Mouse (Mus musculus) forebrain, embryonic 11.5 days (tissue): Measurements from ENCODE around the gene Ptcra. TPM values are rescaled to one million over a fixed set of nuclear protein-coding genes. Genes with fewer than 3 reads are reported as not detected.
A peak's percentile ranks its signal among the peaks of the same experiment; 100 is the strongest.

Source experiments
- ATAC-seq: fragments of 200-750 bp; cut with Nextera tagmentation; replicated peaks from 2 replicates; pipeline ENCODE4 v1.8.0; 2017; ENCODE audit warnings: moderate TSS enrichment; ENCODE audit not compliant: low FRiP score
- DNase-seq: peaks from one replicate; pipeline ENCODE4 v3.0.0-alpha.2; 2017; ENCODE audit warnings: low spot score
- H3K27ac ChIP-seq: fragments of 300-500 bp; sonication (generic); 2 replicates; pipeline ENCODE4 v1.5.1; 2014; ENCODE audit warnings: low read depth, low read length
- H3K27me3 ChIP-seq: fragments of 300-500 bp; sonication (generic); 2 replicates; pipeline ENCODE4 v1.6.1; 2014; ENCODE audit warnings: mild to moderate bottlenecking, low read length, mixed read lengths; ENCODE audit not compliant: control insufficient read depth, insufficient read depth
- H3K36me3 ChIP-seq: fragments of 300-500 bp; sonication (generic); 2 replicates; pipeline ENCODE4 v1.6.1; 2014; ENCODE audit warnings: mild to moderate bottlenecking, low read length, moderate library complexity, mixed read lengths; ENCODE audit not compliant: control insufficient read depth, insufficient read depth
- H3K4me1 ChIP-seq: fragments of 300-500 bp; sonication (generic); replicated peaks from 2 replicates; pipeline ENCODE4 v1.6.1; 2014; ENCODE audit warnings: low read length, mixed read lengths; ENCODE audit not compliant: control insufficient read depth, insufficient read depth
- H3K4me2 ChIP-seq: fragments of 300-500 bp; sonication (generic); 2 replicates; pipeline ENCODE4 v1.6.1; 2014; ENCODE audit warnings: low read depth, mild to moderate bottlenecking, low read length, moderate library complexity, mixed read lengths; ENCODE audit not compliant: severe bottlenecking
- H3K4me3 ChIP-seq: fragments of 300-500 bp; sonication (generic); 2 replicates; pipeline ENCODE4 v1.5.1; 2014; ENCODE audit warnings: low read depth, low read length
- H3K9ac ChIP-seq: fragments of 300-500 bp; sonication (generic); 2 replicates; pipeline ENCODE4 v1.6.1; 2014; ENCODE audit warnings: low read length
- H3K9me3 ChIP-seq: fragments of 300-500 bp; sonication (generic); 2 replicates; pipeline ENCODE4 v1.6.1; 2016; ENCODE audit warnings: low read length, mixed read lengths; ENCODE audit not compliant: control insufficient read depth
- WGBS: fragments of 180-500 bp; shearing (Covaris S2); extraction: QIAGEN DNeasy Blood & Tissue Kit; methylation state at CpG from one replicate; pipeline ENCODE4 v1.1.7; 2014; 5-methylcytosine and 5-hydroxymethylcytosine counted together
- polyA plus RNA-seq: library from polyadenylated mRNA; unstranded; fragments of >200 nt; fragmentation: Nextera tagmentation; extraction: Ambion mirVana; gene quantifications from 2 replicates; pipeline ENCODE4 v1.2.1, GENCODE M21; 2014

The Ptcra gene
- polyA plus RNA-seq, 1 experiment from 2014 or later, result 0.44 TPM

DNA sequence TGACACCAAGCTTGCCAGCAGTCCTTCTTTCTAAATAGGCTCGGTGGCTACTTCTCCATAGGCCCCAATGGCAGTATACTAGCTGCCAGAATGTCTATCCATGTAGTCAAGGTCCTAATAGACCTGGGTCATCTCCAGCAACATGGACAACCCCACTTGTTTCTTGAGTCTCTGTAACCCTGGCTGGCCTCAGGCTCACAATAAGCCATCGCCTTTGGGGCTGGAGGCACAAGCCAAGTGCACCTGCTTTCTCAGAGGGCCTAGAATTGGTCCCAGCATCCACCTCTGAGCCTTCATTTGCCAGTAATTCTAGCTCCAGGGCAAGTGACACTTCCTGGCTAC, 10.6 kb upstream of the Ptcra start:
- H3K27ac ChIP-seq, result no peak overlapping the region
- H3K9me3 ChIP-seq, result no peaks in the 10 kb centered on the region
- 43% methylated on average over 2 of the region's 2 CpGs for WGBS
- ATAC-seq, result no peak
- no peaks in the 10 kb centered on the region for H3K27me3 ChIP-seq
- peaks cover 23% of the 10 kb centered on the region for H3K36me3 ChIP-seq
- DNase-seq, result no peak
- peaks cover 7% of the 10 kb centered on the region; the same call in 1 of the 2 replicates for H3K4me1 ChIP-seq
- no peak overlapping the region for H3K4me2 ChIP-seq
- no peak overlapping the region for H3K4me3 ChIP-seq
- H3K9ac ChIP-seq, result no peak overlapping the region

DNA sequence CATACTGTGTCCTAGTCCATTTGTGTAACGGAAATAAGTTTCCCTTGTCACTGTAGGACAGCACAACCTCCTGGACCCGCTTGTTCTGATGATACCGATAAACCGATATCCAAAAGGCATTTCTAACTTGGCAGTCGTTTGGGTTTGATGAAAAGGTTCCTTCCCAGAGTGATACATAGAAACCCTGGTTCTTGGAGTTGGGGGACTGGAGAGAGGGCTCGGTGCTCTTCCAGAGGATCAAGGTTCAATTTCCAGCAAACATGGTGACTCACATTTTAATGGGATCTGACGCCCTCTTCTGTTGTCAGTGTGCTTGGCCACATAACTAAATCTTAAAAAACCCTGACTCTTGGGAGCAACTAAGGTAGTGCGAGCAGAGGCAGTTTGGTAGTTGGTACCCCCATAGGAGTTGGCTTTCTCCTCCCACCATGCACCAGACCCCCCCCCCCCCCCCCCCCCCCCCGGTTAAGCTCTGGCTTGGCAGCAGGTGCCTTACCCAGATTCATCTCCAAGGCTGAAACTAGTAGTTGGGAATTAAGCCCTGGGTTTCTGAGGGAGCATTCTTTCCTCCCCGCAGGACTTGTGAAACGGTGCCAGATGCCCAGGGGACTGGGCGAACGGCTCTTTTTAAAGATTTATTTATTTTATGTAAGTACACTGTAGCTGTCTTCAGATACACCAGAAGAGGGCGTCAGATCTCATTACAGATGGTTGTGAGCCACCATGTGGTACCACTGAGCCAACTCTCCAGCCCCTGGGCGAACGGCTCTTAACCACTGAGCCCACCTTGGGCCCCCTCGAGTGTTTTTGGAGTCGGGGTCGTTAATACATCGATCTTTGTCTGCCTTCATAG, 10.0 kb upstream of the Ptcra start:
- DNase-seq (peak; percentile 52), ATAC-seq (peak; percentile 23; the same call in 1 of the 2 replicates)
- H3K27ac ChIP-seq, result no peak overlapping the region; the same call in 1 of the 2 replicates
- peaks cover 19% of the 10 kb centered on the region for H3K36me3 ChIP-seq
- H3K4me3 ChIP-seq, result peak overlapping the region; percentile 88
- no peaks in the 10 kb centered on the region for H3K27me3 ChIP-seq
- no peaks in the 10 kb centered on the region for H3K9me3 ChIP-seq
- H3K4me2 ChIP-seq, result peak overlapping the region; percentile 70
- peak overlapping the region; percentile 82 for H3K9ac ChIP-seq
- peaks cover 7% of the 10 kb centered on the region; the same call in 1 of the 2 replicates for H3K4me1 ChIP-seq
- 9% methylated on average over 19 of the region's 20 CpGs for WGBS

DNA sequence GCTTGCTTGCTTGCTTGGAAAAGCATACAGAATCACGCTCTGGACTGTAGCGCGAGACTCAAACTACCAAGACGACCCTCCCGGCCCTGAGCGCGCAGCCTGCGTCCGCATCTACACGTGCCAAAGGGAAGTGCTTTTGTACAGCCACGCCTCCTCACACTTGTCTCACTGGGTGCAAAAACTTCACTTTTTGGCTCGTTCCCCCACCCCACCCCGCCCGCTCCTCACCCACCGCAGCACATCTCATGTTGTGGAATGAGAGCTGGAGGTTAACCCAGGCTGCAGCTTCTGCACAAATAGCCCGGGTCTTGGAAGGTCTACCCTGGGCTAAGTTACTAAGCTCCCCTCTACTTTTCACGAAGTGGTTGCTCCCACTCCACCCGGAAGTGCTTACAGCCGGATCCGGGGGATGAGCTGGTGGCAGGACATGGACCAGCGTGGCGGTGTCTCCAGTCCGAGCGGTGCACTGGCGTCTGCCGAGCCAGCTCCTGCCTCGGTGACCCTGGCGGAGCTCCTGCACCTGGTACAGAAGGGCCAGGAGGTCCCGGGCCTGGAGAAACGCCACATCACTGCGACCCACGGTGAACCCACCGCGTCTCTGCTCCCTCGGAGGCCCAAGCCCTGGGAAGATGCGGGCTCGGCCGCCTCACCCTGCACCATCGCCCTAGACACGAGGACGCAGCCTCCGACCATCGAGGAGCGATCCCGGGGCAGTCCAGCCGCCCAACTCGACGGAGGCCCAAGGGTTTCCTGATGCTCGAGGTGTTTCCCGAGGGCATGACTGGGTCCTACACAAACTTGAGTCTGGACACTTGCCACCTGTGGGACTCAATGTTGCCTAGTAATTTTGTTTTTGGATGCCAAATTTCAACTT, 9.1 kb upstream of the Ptcra start, which contains the start of gene 2310039H08Rik:
2310039H08Rik (plus strand) TSS at position 232 of the 874 bp plus-strand sequence.
- H3K9me3 ChIP-seq, result no peaks in the 10 kb centered on the region
- H3K36me3 ChIP-seq, result peaks cover 11% of the 10 kb centered on the region
- peak within 1 kb of the TSS; percentile 82 for H3K9ac ChIP-seq
- H3K27me3 ChIP-seq, result no peaks in the 10 kb centered on the region
- H3K27ac ChIP-seq, result peak within 1 kb of the TSS; percentile 48; the same call in 1 of the 2 replicates
- ATAC-seq (peak; percentile 89), DNase-seq (peak; percentile 89)
- WGBS, result under 1% methylated on average over 50 of the region's 50 CpGs
- H3K4me3 ChIP-seq, result peak within 1 kb of the TSS; percentile 88
- peaks cover 7% of the 10 kb centered on the region; the same call in 1 of the 2 replicates for H3K4me1 ChIP-seq
- H3K4me2 ChIP-seq, result peak within 1 kb of the TSS; percentile 70

DNA sequence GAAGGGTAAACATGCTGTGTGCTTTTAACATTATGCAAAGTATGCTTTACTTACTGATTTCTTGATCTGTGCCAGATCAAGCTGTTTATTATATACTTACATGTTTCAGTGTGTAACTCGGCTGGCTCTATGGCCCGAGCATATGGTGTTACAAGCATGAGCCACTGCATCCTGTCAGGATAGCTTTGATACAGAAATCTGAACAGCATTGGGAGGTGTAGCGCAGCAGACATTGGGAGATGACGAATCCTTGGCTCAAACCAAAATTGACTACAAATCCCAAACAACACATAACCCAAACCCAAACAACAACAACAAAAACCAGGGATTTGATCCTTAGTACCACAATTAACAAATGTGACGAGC, 8.5 kb upstream of the Ptcra start:
- peaks cover 6% of the 10 kb centered on the region for H3K36me3 ChIP-seq
- ATAC-seq (peak; percentile 40; the same call in 1 of the 2 replicates), DNase-seq (no peak)
- no peaks in the 10 kb centered on the region for H3K27me3 ChIP-seq
- H3K9me3 ChIP-seq, result no peaks in the 10 kb centered on the region
- H3K27ac ChIP-seq, result no peak overlapping the region
- peaks cover 7% of the 10 kb centered on the region; the same call in 1 of the 2 replicates for H3K4me1 ChIP-seq
- H3K4me2 ChIP-seq, result peak overlapping the region; percentile 70
- H3K9ac ChIP-seq, result peak overlapping the region; percentile 82
- 13% methylated on average over 5 of the region's 5 CpGs for WGBS
- peak overlapping the region; percentile 88 for H3K4me3 ChIP-seq

DNA sequence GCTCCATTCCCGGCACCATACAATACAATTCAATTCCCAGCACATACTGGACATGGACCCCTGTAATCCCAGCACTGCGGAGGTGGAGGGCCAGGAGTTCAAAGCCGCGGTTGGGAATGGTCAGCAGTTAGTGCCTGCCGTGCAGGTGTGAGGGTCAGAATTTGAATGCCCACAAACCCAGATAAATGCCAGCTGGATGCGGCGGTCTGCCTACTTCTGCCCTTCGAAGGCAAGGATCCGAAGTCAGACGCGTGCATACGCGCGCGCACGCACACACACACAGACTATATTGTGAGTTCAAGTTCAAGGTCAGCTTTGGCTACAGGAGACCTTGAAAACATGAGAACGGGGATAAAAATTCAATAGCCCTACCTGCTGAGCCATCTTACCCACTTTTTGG, 8.1 kb upstream of the Ptcra start:
- 67% methylated on average over 17 of the region's 17 CpGs for WGBS
- Histone ChIP-seq H3K4me2 (peak overlapping the region; percentile 70), H3K27me3 (no peaks in the 10 kb centered on the region), H3K4me1 (peaks cover 7% of the 10 kb centered on the region; the same call in 1 of the 2 replicates), H3K27ac (no peak overlapping the region), H3K9ac (peak overlapping the region; percentile 82), H3K4me3 (peak overlapping the region; percentile 88), H3K36me3 (peaks cover 6% of the 10 kb centered on the region), H3K9me3 (no peaks in the 10 kb centered on the region)
- ATAC-seq (no peak), DNase-seq (peak; percentile 49)

DNA sequence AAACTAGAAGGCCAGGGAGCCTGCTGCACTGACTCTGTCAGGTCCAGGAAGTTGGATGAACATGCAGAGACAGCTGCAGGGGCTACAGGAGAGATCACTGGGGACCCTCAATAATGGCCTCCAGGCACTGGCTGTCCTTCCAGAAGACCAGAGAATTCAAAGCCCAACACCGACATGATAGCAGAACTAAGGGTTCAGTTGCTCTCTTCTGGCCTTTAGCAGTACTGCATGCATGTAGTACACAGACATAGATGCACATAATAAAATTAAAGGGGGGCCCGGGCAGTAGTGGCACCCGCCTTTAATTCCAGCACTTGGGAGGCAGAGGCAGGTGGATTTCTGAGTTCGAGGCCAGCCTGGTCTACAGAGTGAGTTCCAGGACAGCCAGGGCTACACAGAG, 7.5 kb upstream of the Ptcra start:
- Histone ChIP-seq H3K4me2 (no peak overlapping the region), H3K27ac (no peak overlapping the region), H3K4me1 (peaks cover 7% of the 10 kb centered on the region; the same call in 1 of the 2 replicates), H3K9ac (no peak overlapping the region), H3K4me3 (no peak overlapping the region), H3K27me3 (no peaks in the 10 kb centered on the region), H3K9me3 (no peaks in the 10 kb centered on the region), H3K36me3 (peaks cover 6% of the 10 kb centered on the region)
- WGBS, result 85% methylated on average over 4 of the region's 4 CpGs
- DNase-seq, result peak; percentile 48
- ATAC-seq, result no peak

DNA sequence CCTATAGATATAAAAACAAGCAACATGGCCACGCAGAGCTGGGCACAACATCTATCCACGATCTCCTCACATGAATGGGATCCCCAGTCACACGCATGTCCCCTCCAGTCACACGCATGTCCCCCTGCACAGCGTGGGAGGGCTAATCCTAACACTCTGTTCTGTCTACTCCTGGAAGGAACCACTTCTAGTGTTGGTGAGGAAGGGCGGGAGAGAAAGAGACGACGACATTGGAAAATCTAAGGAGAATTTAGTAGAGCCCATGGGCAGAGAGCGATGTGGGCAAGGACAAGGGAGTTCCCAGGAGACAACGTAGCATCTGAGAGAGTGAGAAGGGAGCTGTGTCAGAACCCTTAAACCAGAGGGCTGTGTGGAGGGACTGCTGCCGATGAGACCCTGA, 7.0 kb upstream of the Ptcra start:
- H3K4me1 ChIP-seq, result peaks cover 7% of the 10 kb centered on the region; the same call in 1 of the 2 replicates
- H3K4me2 ChIP-seq, result no peak overlapping the region
- no peaks in the 10 kb centered on the region for H3K9me3 ChIP-seq
- no peaks in the 10 kb centered on the region for H3K27me3 ChIP-seq
- no peak for ATAC-seq
- no peak overlapping the region for H3K4me3 ChIP-seq
- WGBS, result 90% methylated on average over 11 of the region's 11 CpGs
- no peak for DNase-seq
- H3K27ac ChIP-seq, result no peak overlapping the region
- peaks cover 3% of the 10 kb centered on the region for H3K36me3 ChIP-seq
- H3K9ac ChIP-seq, result no peak overlapping the region

DNA sequence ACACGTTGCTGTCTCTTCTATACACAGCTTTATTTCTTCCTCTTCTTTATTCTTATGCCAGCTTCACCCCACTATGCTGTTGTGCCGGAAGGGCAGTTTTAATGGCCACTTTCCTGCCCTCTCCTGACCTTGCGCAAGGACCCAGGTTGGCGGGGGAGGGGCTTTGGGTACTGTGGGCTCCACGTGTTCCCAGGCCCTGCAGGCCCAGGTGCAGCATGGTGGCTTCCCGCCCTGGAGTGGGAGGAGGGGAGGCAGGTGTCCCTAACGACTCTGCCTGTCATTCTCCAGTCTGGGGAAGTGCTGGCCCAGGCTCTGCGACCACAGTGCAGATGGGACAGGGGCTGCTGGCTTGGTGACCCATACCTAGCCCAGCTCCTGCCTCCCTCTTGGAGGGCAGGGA, 4.4 kb upstream of the Ptcra start:
- Histone ChIP-seq H3K9me3 (no peaks in the 10 kb centered on the region), H3K27me3 (no peaks in the 10 kb centered on the region), H3K4me2 (no peak overlapping the region), H3K4me3 (no peak overlapping the region), H3K36me3 (no peaks in the 10 kb centered on the region), H3K4me1 (peaks cover 4% of the 10 kb centered on the region; the same call in 1 of the 2 replicates), H3K27ac (no peak overlapping the region), H3K9ac (no peak overlapping the region)
- ATAC-seq, result no peak
- 61% methylated on average over 8 of the region's 8 CpGs for WGBS
- peak; percentile 50 for DNase-seq
